Mouse (Mus musculus) megakaryocyte, adult 5-6 weeks (primary cell): Measurements from ENCODE around the gene Ren1. TPM values are rescaled to one million over a fixed set of nuclear protein-coding genes. Genes with fewer than 3 reads are reported as not detected.

Experiments
- ATAC-seq: 2 replicates; pipeline ENCODE4 v1.8.0; 2016; ENCODE audit warnings: mild to moderate bottlenecking, inconsistent platforms; ENCODE audit not compliant: poor library complexity, severe bottlenecking
- total RNA-seq, 2 experiments: library from RNA; stranded (forward) in 1 of 2; stranded (reverse) in 1 of 2; fragments of 153-499, 151-499 nt in 1 of 2; fragments of 221-1000, 200-1000 nt in 1 of 2; gene quantifications; 2 replicates each; pipeline versions ENCODE4 v1.2.3 to v1.2.4; 2015 to 2017

Gene Ren1
- total RNA-seq, 2 experiments from 2014 or later = not detected

DNA sequence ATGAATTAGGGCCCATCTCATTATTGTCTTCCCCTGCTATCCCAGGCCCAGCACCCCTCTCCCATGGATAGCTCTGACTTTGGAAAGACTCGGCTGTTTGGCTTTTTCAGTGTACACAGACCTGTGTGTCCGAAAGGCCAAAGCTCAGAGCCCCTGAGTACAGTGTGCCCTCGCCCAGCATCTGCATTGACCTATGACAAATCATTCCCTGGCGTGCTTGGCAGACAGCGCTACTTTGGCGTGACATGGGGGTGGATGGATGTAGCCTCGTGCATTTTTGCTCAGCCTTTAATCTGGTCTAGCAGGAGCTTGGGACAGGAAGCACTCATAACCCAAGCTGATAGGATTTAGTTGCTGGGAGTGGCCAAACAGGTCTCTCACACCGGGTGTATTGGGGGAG, 21.8 kb downstream of the Ren1 start:
- no peak for ATAC-seq

DNA sequence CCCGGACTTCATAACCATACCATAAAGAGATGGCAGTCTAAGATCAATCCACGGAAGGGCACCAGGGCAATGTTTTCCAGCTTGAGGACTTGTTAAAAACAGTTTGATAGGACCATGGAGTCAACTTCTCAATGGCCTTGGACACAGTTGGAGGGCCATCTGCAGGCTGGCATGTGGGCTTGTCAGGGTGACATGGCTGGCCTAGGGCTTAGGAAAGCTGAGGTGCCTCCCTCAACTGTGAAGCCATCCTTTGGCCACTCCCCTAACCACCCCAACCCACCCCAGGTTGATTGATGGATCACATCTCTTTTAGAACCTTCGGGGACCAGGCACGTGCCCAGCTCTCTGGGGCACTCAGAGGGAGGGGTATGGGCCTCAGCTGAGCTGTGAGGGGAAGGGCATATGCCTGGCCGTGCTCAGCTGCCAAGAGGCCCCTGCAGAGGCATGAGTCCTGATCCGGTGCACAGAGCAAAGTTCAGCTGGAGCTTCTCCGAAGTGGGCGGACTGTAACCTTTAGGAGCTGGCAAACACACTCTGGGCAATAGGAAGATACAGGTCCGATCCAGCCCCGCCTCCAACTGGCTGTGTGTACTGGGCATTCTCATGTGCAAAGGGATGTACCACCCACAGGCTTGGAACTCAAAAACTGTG, 25.5 kb downstream of the Ren1 start:
- ATAC-seq = no peak

DNA sequence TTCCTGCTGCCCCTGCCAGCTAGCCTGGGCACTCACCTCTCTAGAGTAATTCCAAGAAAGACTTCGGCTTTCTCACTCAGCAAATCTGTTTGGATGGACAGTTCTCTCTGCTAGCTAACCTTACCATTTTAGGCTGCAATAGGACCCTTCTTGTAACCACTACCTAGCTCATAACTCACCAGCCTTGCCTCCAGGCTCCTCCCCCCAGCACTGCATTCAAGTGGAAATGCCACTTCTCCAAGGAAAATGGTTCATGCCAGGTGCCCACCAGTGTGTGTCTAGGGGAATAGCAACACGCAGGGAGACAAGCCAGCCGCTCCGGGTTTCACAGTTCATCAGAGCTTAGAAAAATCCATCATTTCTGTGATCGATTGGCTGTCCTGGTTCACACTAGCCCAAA, 27.2 kb downstream of the Ren1 start:
- no peak for ATAC-seq

DNA sequence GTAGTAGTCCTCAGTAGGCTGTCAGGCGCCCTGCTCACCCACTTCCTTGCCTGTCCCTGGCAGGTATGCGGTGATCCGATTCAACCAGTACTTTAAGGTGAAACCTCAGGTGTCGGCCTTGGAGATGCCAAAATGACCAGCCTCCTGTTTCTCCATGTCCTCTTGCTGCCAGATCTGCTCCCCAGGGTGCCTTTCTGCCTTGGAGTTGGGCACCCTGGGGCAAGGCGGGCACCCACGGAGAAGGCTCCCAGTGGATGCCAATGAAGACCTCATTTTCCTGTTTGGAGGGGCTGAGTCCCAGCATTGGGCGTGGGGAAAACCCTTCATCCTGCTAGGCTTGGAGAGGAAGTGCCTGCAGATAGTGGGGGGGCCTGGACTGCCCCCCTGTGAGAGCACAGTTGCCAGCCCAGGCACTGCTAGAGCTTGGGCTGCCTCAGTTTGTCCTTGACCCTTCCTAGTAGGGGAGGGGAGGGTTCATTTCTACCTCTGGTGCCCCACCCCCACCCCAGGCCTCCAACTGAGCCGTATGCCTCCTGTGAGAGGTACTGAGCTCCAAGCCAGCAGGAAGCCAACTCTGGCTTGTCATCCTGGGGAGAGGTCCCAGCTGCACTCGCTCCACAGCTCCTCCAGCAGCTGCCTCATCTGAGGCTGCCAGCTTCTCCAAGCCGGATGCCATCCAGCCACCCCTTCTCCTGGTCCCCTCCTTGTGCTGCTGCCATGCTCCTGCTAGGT, 29.1 kb downstream of the Ren1 start:
- ATAC-seq = no peak

GRCm38 (mm10) chr1:133379986-133380320, 29.6 kb downstream of the Ren1 start:
- ATAC-seq = no peak

- ATAC-seq = no peak
These were observed 30.2 kb downstream of the Ren1 start for GRCm38 (mm10) chr1:133380347-133381065.

GRCm38 (mm10) chr1:133382008-133382407, 31.7 kb downstream of the Ren1 start:
- ATAC-seq = peak; percentile 78

DNA sequence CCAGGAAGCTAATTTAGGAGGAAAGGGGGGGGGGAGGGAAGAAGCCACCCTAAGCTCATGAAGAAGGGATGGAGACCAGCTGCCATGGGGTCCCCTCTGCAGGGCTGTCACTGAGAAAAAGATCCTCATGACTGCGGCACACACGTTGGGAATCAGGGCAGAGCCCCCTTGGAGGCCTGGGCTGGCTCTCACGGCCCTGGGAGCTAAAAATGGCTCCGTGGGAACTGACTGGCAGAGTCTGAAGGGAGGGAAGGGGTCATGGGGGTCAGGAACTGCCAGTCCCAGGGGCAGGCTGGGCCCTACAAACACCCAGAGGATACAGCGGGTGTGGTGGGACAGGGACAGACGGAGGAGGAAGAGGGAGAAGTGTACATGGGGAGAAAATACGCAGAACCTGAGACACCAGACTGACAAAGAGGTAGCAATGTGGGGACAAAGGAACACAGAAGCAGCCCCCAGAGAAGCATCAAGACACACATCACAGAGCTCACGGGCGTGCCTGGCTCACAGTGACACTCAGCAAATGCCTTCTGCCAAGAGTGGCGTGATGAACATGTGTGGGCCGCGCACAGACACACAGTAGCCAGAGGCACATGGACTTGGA, 32.3 kb downstream of the Ren1 start:
- ATAC-seq = no peak

DNA sequence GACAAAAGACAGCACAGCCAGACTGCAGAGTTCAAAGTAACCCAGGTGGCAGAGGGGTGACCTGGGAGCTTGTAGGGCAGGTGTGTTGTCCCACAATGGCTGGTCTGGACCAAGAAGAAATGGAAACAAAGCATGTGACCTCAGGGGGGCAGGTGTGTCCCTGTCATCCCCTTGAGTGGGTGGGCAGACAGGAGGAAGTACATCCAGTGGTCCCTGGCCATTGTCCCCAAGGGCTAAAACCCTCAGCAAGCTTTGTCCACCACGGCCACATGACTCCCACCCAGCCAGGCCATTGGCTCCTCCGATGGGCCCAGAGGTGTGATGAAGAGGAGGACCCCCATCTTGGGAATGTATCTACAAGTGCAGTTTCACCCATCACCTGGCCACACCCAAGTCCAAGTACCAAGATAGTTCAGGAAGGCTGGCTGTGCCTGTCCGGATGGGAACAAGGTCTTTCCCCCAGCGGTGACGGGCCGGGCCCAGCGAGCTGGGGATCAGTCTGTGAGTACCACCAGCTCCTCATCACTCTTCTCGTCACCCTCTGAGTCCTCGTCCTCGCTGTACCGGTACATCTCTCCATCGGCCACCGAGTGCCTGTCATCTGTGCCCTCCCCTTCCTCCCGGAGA, 33.0 kb downstream of the Ren1 start:
- no peak for ATAC-seq

- ATAC-seq = peak; percentile 84
These were observed 35.2 kb downstream of the Ren1 start for GRCm38 (mm10) chr1:133385506-133385905.

GRCm38 (mm10) chr1:133386209-133386608, 35.9 kb downstream of the Ren1 start:
- ATAC-seq = no peak

GRCm38 (mm10) chr1:133387539-133388268, 37.4 kb downstream of the Ren1 start:
- no peak for ATAC-seq

- ATAC-seq = no peak
These were observed 44.4 kb downstream of the Ren1 start for GRCm38 (mm10) chr1:133394702-133395101.

- ATAC-seq = no peak
These were observed 46.4 kb downstream of the Ren1 start for GRCm38 (mm10) chr1:133396693-133397092.

- ATAC-seq = no peak
These were observed 46.8 kb downstream of the Ren1 start for GRCm38 (mm10) chr1:133397094-133397482.

DNA sequence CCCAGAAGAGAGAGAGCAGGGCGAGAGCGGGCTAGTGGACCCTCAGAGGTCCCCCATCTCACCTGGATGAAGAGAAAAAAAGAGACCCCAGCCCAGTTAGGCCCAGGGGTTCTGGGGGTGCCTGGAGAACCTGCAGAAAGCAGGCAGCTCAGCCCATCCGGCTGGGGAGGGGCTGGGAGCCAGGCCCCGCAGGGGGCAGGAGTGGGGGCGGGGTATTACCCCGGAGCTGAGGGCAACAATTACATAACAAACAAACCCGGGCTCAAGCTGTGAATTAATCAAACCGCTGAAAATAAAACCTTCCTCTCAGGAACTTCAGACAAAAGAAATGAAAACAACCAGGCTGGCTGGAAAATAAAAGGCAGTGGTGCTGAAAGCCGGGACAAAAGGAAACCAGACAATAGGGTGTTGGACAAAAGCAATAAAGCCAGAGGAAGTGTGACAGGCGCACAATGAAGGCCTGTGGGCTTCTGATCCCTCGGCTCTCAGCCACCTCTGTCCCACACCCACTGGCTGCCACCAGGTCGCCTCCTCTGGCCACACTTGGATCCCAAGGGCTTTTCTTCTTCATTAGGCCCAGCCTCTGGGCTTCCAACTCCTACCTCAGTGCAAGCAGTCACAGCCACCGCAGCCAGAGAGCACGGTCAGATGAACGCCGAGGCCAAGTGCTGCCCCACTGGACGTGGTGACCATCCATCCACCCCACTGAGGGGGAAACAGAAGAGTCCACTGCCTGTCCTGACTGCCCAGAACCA, 47.4 kb downstream of the Ren1 start:
- no peak for ATAC-seq

DNA sequence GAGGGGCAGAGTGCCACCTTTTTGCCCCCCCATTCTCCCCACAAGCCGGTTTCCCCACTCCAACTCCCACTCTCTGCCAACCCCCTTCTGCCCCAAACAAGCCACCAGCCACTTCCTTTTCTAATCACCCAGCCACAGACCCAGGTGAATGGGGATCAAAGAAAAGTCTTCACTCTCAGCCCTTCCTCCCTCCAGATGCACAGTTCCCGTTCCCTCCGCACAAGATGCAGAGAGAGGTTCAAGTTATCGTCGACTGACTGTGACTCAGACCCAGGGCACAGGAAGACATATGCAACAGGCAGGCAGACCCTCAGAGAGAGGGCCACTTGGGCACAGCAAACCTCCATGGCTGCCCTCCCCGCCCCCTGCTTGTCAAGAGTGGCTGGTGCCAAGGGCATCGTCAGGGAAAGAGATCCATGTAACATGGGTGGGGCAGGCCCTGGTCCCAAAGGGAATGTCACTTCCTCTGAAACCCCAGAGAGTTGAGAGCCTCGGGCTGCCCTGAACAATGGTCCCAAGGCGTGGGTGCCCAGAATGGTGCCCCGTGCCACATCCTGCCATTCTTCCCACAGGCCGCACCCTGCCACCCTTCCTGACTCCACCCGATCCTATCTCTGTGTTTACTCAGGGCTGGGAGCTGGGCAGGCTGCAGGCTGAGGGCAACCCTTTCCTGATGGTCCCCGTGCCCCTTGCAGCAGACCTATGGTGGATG, 49.9 kb downstream of the Ren1 start:
- ATAC-seq = no peak

DNA sequence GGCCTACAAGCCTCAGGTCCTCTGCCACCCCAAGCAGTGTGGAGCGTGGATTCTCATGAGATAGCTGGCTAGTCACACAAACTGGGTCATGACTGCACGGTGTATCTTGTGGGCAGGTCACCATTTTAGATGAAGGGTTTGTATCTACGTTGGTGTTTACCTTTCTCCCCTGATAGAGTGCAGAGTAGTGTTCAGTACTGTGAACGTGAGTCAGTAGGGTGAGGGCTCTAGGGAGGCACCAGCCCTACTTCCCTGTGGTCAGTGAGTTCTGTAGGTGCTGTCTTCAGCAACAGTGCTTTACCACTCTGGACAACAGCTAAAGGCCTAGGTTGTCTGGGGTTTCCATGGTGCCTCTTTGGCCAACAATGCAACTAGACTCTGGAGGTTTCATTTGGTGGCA, 53.7 kb downstream of the Ren1 start:
- ATAC-seq = no peak

DNA sequence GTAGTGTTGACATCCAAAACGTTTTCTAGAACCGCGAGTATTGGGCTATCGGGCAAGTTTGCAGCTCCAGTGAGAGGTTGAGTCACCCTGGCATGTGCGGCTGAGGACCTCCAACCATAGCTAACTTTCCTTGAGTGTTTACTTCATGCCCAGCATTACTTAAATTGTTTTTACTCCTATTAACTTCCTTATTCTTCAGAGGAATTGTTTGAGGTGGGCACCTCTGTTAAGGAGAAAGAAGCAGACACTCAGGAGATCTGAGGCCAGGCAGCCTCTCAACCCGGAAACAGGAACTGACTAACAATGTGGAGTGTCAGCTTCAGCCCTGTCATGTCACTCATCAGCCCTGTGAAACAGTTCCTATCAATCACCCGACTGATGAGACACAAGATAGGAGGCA, 56.3 kb downstream of the Ren1 start:
- no peak for ATAC-seq
